Mouse (Mus musculus) forebrain, embryonic 14.5 days (tissue): ENCODE results near the gene Itgav. TPM values are rescaled to one million over a fixed set of nuclear protein-coding genes. Genes with fewer than 3 reads are reported as not detected.

Source experiments
- ATAC-seq: fragments of 200-750 bp; cut with Nextera tagmentation; 2 replicates; pipeline ENCODE4 v1.8.0; 2017; ENCODE audit warnings: mild to moderate bottlenecking, moderate library complexity
- DNase-seq: peaks from one replicate; pipeline ENCODE4 v3.0.0-alpha.2; 2015; ENCODE audit warnings: low spot score
- H3K27ac ChIP-seq: fragments of 300-500 bp; sonication (generic); 2 replicates; pipeline ENCODE4 v1.5.1; 2014; ENCODE audit warnings: low read depth, mild to moderate bottlenecking, control low read depth, low read length, moderate library complexity
- H3K27me3 ChIP-seq: fragments of 300-500 bp; sonication (generic); replicated peaks from 2 replicates; pipeline ENCODE4 v1.6.1; 2014; ENCODE audit warnings: low read length, control low read depth, mixed read lengths; ENCODE audit not compliant: control insufficient read depth, insufficient read depth
- H3K36me3 ChIP-seq: fragments of 300-500 bp; sonication (generic); 2 replicates; pipeline ENCODE4 v1.6.1; 2014; ENCODE audit warnings: low read length, control low read depth; ENCODE audit not compliant: control insufficient read depth, insufficient read depth
- H3K4me1 ChIP-seq: fragments of 300-500 bp; sonication (generic); 2 replicates; pipeline ENCODE4 v1.6.1; 2014; ENCODE audit warnings: antibody characterized with exemption, low read length, control low read depth; ENCODE audit not compliant: control insufficient read depth, insufficient read depth
- H3K4me2 ChIP-seq: fragments of 300-500 bp; sonication (generic); 2 replicates; pipeline ENCODE4 v1.6.1; 2014; ENCODE audit warnings: mild to moderate bottlenecking, control low read depth, low read length
- H3K4me3 ChIP-seq: fragments of 300-500 bp; sonication (generic); 2 replicates; pipeline ENCODE4 v1.5.1; 2014; ENCODE audit warnings: low read depth, low read length, control low read depth
- H3K9ac ChIP-seq: fragments of 300-500 bp; sonication (generic); 2 replicates; pipeline ENCODE4 v1.6.1; 2014; ENCODE audit warnings: mild to moderate bottlenecking, low read length, control low read depth, moderate library complexity
- H3K9me3 ChIP-seq: fragments of 300-500 bp; sonication (generic); replicated peaks from 2 replicates; pipeline ENCODE4 v1.6.1; 2016; ENCODE audit warnings: low read length, control low read depth, mixed read lengths; ENCODE audit not compliant: control insufficient read depth
- WGBS: fragments of 180-500 bp; shearing (Covaris S2); extraction: QIAGEN DNeasy Blood & Tissue Kit; methylation state at CpG from one replicate; pipeline ENCODE4 v1.1.7; 2014; 5-methylcytosine and 5-hydroxymethylcytosine counted together
- polyA plus RNA-seq: library from polyadenylated mRNA; unstranded; fragments of >200 nt; fragmentation: Nextera tagmentation; extraction: Ambion mirVana; gene quantifications from 2 replicates; pipeline ENCODE4 v1.2.1, GENCODE M21; 2014

The Itgav gene
- polyA plus RNA-seq, 1 experiment from 2014 or later, result 16.2 TPM

DNA sequence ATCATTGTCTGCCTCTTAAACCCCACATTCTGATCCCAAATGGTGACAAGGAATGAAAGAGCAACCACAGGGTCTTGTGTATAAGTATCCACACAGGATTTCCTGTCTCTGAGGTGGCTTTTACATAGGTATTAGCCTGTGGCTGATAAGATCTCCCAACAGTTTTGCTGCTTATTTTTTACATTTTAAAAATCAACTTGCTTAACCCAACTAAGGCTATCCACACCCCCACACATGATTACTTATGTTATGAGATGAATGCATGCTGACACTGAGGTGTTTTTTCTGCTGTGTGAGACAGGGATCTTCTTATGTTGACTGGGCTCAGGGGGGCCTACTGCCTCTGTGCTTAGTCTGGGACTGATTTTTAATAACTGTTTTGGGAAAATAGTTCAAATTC is 1.3 kb upstream of the Itgav start:
- Histone ChIP-seq H3K27me3 (no peaks in the 10 kb centered on the region), H3K4me2 (peak overlapping the region; percentile 83; the same call in 1 of the 2 replicates), H3K9me3 (no peaks in the 10 kb centered on the region), H3K9ac (no peak overlapping the region), H3K36me3 (no peaks in the 10 kb centered on the region), H3K4me1 (no peaks in the 10 kb centered on the region), H3K4me3 (no peak overlapping the region), H3K27ac (no peak overlapping the region)
- DNase-seq (no peak), ATAC-seq (no peak)

DNA sequence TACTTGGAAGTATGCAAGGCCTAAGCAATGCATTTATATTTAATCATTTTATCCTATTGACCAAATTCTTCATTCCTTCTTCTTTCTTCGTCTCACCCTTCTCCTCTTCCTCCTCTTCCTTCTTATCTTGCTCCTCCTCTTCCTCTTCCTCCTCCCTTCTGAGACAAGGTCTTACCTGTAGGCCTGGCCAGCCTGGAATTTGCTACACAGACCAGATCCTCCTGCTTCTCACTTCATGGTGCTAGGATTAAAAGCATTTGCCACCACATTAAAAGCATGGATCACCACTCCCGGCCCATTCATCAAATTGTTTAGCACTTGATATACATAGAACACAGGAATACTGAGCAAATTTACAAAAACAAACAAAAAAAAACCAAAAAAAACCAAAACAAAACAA is 851 bp upstream of the Itgav start:
- H3K27me3 ChIP-seq, result no peaks in the 10 kb centered on the region
- H3K4me3 ChIP-seq, result peak overlapping the region; percentile 81; the same call in 1 of the 2 replicates
- no peak overlapping the region for H3K27ac ChIP-seq
- WGBS, result 49% methylated on average over 2 of the region's 2 CpGs
- H3K9ac ChIP-seq, result no peak overlapping the region
- ATAC-seq (no peak), DNase-seq (no peak)
- no peaks in the 10 kb centered on the region for H3K9me3 ChIP-seq
- H3K4me1 ChIP-seq, result no peaks in the 10 kb centered on the region
- H3K36me3 ChIP-seq, result no peaks in the 10 kb centered on the region
- H3K4me2 ChIP-seq, result peak overlapping the region; percentile 83

DNA sequence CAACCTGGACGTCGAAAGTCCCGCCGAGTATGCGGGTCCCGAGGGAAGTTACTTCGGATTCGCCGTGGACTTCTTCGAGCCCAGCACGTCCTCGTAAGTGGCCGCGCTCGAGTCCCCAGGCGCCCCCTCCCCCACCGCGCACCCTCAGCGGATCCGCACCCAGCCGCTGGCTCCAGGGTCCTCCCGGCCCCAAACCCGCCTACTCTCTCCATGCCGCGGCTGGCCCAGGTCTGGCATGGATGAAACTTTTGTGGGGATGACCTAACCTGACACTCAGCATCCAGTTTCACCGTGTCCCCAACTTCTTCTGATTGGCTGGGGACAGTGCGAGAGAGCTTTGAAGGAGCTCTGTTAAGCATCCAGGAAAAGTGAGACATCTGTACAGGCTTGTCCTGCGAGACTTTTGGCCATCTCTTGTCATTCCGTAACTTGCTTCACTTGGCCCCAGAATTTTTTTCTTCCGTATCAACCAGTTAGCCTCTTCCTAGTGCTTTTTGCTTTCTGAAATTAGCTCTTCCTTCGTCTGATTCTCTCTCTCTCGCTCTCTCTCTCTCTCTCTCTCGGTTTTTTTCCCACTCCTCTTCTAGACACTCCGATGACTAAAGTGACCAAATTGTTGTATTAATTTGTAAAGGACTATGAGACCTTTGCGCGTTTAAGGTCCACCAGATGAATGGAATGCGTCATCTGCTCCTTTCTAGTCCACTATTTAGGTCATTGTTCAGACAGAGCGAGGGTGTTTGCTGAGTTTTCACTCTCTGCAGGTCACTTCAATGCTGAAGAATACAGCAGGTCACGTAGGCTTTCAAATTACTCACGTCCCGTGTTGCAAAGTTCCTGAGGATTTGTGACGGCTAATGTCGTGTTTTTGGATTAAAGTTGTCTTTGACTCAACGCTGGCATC is 882 bp downstream of the Itgav start:
- Histone ChIP-seq H3K9ac (peak overlapping the region; percentile 80), H3K4me1 (no peaks in the 10 kb centered on the region), H3K9me3 (no peaks in the 10 kb centered on the region), H3K36me3 (no peaks in the 10 kb centered on the region), H3K27me3 (no peaks in the 10 kb centered on the region), H3K4me2 (peak overlapping the region; percentile 83), H3K4me3 (peak overlapping the region; percentile 81), H3K27ac (peak overlapping the region; percentile 81)
- peak; percentile 52 for DNase-seq
- WGBS, result 2% methylated on average over 41 of the region's 44 CpGs
- ATAC-seq, result peak; percentile 75

DNA sequence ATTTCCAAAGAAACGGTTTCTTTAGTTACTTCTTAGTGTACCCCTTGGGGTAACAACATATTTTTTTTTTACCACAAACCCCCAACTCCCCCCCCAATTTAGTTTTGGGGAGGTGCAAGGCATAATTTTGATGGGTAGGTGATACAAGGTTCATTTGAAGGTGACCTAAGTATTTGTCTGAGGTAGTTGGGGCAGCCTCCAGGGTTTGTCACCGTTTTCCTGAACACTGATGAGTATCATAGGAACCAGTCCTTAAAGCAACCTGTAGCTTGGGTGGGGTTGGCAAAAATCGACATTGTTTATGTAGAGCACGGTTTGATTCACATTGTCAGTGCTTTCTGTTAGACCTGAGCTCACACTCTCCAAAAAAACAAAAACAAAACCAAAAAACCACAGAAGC is 1.6 kb downstream of the Itgav start:
- Histone ChIP-seq H3K4me2 (peak overlapping the region; percentile 83), H3K27me3 (no peaks in the 10 kb centered on the region), H3K27ac (no peak overlapping the region), H3K9me3 (no peaks in the 10 kb centered on the region), H3K4me3 (peak overlapping the region; percentile 81), H3K4me1 (no peaks in the 10 kb centered on the region), H3K36me3 (no peaks in the 10 kb centered on the region), H3K9ac (no peak overlapping the region; the same call in 1 of the 2 replicates)
- DNase-seq, result no peak
- WGBS, result 61% methylated on average over 4 of the region's 4 CpGs
- no peak for ATAC-seq

DNA sequence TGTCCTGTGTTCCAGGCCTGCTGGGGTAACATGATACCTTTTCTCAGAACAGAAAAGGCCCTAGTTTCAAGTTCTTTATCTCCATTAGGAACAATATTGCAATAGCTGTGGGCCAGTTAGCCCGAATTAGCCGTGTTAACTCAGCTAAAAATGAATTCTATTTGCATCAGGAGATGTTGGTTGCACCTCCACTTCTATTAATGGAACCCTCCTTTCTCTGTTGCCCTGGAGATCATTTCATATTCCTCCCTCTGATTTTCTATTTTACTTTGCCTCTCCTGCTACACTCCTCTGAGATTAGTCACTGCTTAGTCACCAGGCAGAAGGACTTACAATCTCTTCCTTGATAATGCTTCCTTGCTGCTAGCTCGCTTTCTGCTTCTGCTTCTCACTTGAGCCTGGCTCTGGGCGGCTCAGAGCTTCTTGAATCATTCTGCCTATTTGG is 4.1 kb downstream of the Itgav start:
- ATAC-seq, result no peak
- no peak for DNase-seq
- no peaks in the 10 kb centered on the region for H3K27me3 ChIP-seq
- H3K4me2 ChIP-seq, result no peak overlapping the region
- H3K27ac ChIP-seq, result no peak overlapping the region
- 75% methylated on average over 4 of the region's 4 CpGs for WGBS
- no peak overlapping the region for H3K9ac ChIP-seq
- H3K4me1 ChIP-seq, result no peaks in the 10 kb centered on the region
- H3K36me3 ChIP-seq, result no peaks in the 10 kb centered on the region
- no peaks in the 10 kb centered on the region for H3K9me3 ChIP-seq
- H3K4me3 ChIP-seq, result no peak overlapping the region

DNA sequence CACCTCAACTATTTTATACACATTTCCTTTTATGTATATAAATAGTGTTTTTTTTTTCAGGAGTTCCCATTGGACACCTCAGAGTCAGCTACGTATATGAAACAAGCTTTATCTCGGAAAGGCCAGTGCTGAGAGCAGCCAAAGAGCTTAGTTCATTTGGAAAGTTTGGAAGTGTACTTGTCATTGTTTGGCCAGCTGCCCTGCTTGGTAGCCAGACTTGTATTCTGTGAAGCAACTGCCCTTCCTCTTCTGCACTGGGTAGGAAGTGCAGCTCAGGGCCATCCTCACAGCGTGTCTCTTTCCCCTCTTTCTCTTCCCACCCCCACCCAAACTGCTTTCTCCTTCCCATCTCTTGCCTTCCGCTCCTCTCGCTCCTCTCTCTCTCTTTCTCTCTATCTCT is 5.1 kb downstream of the Itgav start:
- H3K4me2 ChIP-seq, result no peak overlapping the region
- H3K27me3 ChIP-seq, result no peaks in the 10 kb centered on the region
- H3K4me3 ChIP-seq, result no peak overlapping the region
- H3K27ac ChIP-seq, result no peak overlapping the region
- 64% methylated on average over 5 of the region's 5 CpGs for WGBS
- no peaks in the 10 kb centered on the region for H3K36me3 ChIP-seq
- DNase-seq (peak; percentile 62), ATAC-seq (no peak)
- no peaks in the 10 kb centered on the region for H3K4me1 ChIP-seq
- no peaks in the 10 kb centered on the region for H3K9me3 ChIP-seq
- H3K9ac ChIP-seq, result no peak overlapping the region

DNA sequence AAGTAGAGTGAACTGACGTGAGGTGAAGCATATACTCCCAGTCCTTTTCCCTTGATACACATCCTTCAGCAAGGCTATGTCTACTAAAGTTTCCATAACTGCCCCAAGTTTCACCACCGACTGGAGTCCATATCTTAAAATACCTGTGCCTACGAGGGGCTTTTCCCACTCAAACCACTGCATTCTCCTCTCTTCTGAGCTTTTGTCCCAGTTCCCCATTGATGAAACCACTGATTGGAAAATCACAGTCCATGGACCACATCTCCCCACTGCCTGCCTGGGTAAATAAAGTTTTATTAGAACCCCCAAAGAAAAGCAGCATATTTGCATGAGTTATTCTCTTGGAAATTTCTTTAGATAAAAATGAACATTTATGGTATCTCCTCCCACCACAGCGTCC is 8.7 kb downstream of the Itgav start:
- ATAC-seq (no peak), DNase-seq (no peak)
- Histone ChIP-seq H3K36me3 (no peaks in the 10 kb centered on the region), H3K9me3 (no peaks in the 10 kb centered on the region), H3K9ac (no peak overlapping the region), H3K27ac (no peak overlapping the region), H3K27me3 (no peaks in the 10 kb centered on the region), H3K4me2 (no peak overlapping the region), H3K4me1 (no peaks in the 10 kb centered on the region), H3K4me3 (no peak overlapping the region)
- 91% methylated on average over 4 of the region's 4 CpGs for WGBS

DNA sequence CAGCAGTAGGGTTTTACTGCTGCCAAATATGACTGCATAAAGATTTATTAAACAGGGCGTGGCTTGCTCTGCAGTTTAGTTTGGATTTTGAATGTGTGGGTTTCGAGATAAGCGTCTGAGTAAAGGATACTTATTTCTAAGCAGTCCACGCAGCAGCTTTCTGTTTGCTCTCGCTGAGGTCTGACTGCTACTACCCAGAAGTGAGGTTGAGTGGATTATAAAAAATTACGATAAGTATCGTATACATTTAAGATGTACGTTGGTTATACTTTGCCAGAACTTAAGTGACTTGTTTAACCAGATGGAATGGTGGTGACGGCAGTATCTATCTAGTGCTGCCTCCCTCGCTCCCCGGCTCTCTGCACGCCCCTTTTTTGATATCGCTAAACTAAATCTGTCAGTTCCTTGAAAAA is 9.8 kb downstream of the Itgav start:
- no peak overlapping the region for H3K27ac ChIP-seq
- no peaks in the 10 kb centered on the region for H3K27me3 ChIP-seq
- DNase-seq (no peak), ATAC-seq (no peak)
- 92% methylated on average over 13 of the region's 13 CpGs for WGBS
- no peaks in the 10 kb centered on the region for H3K9me3 ChIP-seq
- H3K4me3 ChIP-seq, result no peak overlapping the region
- no peak overlapping the region for H3K9ac ChIP-seq
- no peaks in the 10 kb centered on the region for H3K4me1 ChIP-seq
- H3K36me3 ChIP-seq, result no peaks in the 10 kb centered on the region
- H3K4me2 ChIP-seq, result no peak overlapping the region

DNA sequence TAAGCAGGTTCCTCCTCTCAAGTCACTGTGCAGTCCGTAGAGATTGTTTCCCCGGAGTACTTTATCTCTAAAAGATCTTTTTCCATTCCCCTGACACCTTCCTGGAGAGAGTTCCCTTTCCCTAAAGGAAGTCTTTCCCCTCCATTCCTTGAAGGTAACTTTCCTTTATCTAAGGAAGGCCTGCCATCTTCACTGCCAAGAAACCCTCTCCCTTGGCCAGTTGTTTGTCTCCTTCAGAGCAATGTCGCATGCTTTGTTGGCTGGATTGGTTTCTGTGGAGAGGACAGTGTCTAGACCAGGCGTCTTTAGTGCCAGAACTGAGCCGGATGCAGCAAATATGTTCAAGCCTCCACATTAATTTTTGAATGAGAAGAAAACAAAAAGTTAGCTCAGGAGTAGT is 11.1 kb downstream of the Itgav start:
- 85% methylated on average over 5 of the region's 5 CpGs for WGBS
- no peak for ATAC-seq

More for the DNA sequence above, 11.1 kb downstream of the Itgav start:
- Histone ChIP-seq H3K36me3 (no peaks in the 10 kb centered on the region), H3K9me3 (no peaks in the 10 kb centered on the region), H3K9ac (no peak overlapping the region), H3K4me3 (no peak overlapping the region), H3K4me2 (no peak overlapping the region), H3K27ac (no peak overlapping the region), H3K4me1 (no peaks in the 10 kb centered on the region), H3K27me3 (no peaks in the 10 kb centered on the region)
- DNase-seq, result no peak
